Mouse (Mus musculus): ENCODE results near the gene Ano7.

The Ano7 gene

DNA sequence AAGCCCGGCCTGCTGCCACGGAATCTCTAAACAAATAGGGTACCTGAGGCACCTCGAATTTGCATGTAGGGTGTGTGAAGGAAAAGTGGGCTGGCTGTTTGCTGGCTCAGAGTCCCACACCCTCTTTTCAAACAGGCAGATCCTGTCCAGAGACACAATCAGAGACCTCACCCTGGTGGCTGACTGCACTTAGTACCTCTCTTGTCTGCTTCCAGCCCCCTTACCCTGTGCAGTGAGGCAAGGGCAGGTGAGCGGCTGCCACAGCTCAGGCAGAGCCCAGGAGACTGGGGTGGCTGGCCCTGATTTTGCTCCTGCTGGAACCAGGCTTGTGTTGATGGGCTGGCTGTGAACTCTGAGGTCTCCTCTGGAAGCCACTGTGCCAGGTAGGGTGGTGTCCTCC is at the start of gene Ano7:
TSS of gene Ano7 (plus strand) at position 266 of the 400 bp plus-strand sequence.
- DNase-seq, result no peak

- no peak for DNase-seq
These were observed 49.8 kb upstream of the Ano7 start for GRCm38 (mm10) chr1:93323973-93324372.

DNA sequence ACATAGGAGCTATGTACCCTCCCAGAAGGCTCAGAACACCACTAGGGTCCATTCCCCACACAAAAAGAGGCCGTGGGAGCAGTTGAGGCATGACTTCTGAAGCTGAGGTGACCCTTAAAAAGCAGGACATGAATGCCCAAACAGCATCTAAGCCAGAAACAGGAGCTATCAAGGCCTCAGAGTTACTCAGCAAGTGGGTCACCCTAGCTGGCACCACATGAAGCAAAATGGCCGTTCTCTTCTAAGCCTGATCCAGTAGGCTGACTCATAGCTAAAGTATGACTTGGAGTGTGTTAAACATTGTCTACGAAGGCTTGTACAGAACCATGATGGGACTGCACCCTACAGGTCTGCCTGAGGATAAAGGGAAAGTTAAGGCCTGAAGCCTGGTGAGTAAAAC is 47.3 kb upstream of the Ano7 start:
- DNase-seq, result no peak

- DNase-seq, result no peak
These were observed 39.1 kb upstream of the Ano7 start for GRCm38 (mm10) chr1:93334621-93335020.

DNA sequence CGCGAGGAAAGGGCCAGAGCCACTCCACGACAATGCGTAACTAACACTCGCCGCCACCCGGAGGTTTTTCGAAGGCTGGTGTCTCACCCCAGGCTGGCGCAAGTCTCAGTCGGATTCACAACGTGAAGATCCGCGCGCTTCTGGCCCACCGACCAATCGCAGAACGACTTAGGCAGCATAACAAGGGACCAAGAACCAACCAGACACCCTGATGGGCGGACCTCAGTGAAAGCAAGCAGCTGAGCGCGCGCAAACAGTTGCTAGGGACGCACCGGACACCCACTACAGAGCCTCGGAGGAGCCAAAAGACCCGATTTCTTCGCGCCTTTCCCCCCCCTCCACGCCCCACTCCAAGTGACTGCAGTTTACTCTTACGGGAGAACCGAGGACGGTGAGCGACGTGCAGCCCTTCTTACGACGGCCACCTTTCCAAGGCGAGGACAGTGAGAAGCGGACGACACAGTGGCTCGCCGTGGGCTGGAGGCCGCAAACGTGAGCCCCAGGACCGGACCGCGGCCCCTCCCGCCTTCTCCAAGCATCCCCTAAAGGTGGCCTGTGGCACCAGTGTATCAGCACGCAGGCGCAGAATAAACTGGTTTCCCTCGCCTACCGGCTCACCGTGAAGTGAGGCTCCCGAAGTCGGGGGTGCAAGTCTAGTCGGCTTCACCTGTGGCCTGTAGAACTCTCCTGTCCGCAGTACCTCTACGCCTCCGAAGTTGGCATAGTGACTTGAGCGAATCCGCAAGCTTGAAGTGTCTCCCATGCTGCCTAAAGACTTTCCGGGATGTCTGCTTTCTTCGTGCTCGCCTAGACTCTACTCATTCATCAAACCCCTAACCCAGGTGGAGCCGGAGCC is 30.9 kb upstream of the Ano7 start, which contains the start of the genes Ppp1r7 and Pask:
TSS of gene Ppp1r7 (plus strand) at position 207 of the 856 bp plus-strand sequence.
TSS of gene Pask (minus strand) at position 835 of the 856 bp plus-strand sequence.
- peak; percentile 97 for DNase-seq

DNA sequence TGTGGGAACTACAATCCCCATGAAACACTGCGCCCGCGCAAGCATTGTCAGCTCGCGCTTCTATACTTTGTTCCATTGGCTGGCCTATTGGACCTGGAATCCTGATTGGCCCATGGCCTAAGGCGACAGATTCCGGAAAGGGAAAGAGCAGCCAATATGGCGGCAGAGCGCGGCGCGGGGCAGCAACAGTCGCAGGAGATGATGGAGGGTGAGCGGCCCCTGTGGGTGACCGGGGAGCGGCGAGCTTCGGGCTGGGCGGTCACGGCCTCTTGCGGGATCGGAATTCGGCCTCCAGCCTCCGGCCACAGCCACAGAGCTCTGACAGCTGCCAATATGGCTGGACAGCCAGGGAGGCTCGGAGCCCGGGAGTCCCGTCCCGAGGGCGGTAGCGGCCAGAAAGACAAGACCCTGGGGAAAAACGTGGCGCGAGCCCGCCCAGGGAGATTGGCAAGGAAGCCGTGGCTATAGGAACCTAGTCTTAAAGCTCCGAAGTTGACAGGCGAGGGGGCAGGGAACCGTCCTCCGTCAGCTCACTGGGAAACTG is 30.2 kb upstream of the Ano7 start:
- DNase-seq, result peak; percentile 97

DNA sequence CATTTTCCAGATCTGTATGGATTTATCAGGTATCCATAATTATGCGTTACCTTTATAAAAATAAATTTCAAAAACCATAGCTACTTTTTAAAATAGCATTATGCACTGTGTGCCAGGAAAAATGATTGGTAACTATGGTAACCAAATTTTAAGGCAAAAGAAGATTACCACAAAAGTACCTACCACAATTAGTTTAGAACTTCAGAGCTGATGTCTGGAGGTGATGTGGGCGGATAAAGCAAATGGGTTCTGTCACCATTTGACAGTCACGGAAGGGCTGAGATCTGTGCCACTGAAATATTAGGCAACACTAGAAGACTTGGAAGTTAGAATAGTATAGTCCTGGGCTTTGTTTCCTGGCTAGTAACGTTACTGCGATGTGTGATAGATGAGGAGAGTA is 26.6 kb upstream of the Ano7 start:
- no peak for DNase-seq

GRCm38 (mm10) chr1:93349701-93350100 is 24.0 kb upstream of the Ano7 start:
- no peak for DNase-seq

- DNase-seq, result peak; percentile 12
These were observed 21.0 kb upstream of the Ano7 start for GRCm38 (mm10) chr1:93352724-93353123.

GRCm38 (mm10) chr1:93362661-93363060 is 11.1 kb upstream of the Ano7 start:
- DNase-seq, result no peak

GRCm38 (mm10) chr1:93365641-93366040 is 8.1 kb upstream of the Ano7 start:
- no peak for DNase-seq

DNA sequence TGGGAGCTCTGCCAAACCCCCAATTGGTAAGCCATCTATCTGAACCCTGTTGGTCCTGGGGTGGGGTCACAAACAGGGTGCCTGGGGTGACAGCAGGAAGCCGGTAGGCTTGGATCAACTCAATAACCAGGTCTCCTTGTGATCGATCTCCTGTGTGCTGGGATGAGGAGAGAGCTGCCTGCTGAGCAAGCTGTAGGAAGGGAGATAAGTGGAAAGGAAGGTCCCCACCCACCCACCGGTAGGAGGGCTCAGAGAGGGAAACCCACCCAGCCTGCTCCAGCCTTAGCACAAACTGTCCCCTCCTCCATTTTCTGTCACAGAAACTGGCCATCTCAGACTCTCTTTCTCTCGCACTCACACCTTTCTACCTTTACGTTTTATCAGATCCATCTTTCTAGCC is 3.6 kb downstream of the Ano7 start:
- DNase-seq, result no peak

DNA sequence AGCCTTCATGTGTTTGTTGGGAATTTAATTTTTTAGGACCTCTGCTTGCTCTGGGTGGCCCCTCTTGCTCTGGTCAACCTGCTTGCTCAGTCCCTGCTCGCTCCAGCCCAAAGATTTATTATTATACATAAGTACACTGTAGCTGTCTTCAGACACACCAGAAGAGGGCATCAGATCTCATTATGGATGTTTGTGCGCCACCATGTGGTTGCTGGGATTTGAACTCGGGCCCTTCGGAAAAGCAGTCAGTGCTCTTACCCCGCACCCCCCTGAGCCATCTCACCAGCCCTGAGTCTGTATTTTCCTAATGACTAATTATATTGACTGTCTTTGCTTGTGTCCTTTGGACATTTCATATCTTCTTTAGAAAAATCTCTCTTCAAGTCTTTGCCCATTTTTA is 5.4 kb downstream of the Ano7 start:
- DNase-seq, result no peak

GRCm38 (mm10) chr1:93387198-93387597 is 13.5 kb downstream of the Ano7 start:
- DNase-seq, result no peak

DNA sequence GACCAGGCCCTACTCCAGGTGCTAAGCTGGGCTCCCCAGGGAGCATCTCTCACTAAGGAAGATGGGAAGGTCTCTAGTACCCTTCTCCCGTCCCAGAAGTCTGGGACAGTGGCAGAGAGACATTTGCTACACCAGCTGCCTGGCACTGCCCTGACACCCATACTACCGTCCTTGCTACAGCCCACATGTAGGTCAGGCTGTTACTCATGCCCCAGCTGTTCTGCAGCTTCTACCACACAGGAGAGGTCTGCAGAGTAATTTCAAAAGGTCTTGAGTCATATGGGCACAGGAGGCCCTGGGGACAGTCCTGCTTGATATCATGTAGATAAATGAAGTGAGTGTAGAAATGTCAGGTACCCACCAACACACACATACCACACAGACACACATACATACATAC is 15.2 kb downstream of the Ano7 start:
- no peak for DNase-seq

- DNase-seq, result peak; percentile 35
These were observed 27.7 kb downstream of the Ano7 start for GRCm38 (mm10) chr1:93401191-93402052.

DNA sequence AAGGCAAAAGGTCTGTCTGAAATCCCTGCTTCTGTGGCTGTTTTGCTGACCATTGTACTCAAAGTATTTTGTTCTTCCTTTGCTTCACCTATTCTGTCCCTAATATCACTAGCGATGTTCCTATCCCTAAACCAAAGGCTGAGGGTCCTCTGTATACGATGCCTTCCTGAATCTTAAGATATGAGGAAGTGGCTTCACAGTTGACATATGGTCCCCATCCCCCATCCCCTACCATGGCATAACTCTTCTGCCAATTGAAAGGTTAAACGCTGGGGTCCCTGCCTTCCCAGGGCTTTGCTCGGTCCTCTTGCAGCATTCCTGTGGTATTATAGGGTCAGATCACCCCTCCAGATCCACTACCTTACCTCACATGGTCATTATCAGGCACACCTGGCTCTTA is 29.7 kb downstream of the Ano7 start:
- no peak for DNase-seq

DNA sequence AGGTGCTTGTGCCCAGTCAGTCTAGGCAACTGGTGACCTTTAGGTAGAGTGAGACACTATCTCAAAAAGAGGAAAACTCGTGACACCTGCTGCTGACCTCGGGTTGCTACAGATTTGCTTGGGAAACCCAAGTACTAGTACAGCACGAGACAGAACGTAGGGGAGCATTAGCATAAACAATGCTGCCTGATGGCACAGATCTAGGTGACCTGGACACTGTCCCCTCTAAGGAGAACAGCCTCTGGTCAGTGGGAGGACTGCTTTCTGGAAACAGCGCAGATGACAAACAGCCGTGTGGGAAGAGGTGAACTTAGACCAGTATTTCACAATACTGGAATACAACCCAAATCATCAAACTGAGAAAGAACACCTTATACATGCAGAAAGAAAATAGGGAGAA is 58.4 kb downstream of the Ano7 start:
- no peak for DNase-seq

DNA sequence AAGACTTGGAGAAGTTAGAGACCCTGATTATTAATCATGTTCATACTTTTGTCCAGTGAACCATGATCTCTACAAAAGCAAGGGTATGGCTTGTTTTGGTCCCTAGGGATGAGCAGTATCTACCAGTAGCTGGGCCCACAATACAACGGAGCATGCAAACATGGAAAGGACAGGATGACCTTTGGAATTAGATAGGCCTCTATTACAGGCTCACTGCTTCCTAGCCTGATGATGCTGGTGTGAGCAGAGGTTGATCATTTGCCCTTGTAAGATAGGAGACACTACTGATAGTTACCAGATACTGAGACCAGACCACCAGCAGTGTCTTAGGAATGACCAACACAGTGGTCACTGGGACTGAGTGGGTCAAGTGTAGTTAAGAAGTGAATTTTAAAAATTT is 65.6 kb downstream of the Ano7 start:
- DNase-seq, result no peak

GRCm38 (mm10) chr1:93444405-93445110 is 70.8 kb downstream of the Ano7 start:
- peak; percentile 92 for DNase-seq

DNA sequence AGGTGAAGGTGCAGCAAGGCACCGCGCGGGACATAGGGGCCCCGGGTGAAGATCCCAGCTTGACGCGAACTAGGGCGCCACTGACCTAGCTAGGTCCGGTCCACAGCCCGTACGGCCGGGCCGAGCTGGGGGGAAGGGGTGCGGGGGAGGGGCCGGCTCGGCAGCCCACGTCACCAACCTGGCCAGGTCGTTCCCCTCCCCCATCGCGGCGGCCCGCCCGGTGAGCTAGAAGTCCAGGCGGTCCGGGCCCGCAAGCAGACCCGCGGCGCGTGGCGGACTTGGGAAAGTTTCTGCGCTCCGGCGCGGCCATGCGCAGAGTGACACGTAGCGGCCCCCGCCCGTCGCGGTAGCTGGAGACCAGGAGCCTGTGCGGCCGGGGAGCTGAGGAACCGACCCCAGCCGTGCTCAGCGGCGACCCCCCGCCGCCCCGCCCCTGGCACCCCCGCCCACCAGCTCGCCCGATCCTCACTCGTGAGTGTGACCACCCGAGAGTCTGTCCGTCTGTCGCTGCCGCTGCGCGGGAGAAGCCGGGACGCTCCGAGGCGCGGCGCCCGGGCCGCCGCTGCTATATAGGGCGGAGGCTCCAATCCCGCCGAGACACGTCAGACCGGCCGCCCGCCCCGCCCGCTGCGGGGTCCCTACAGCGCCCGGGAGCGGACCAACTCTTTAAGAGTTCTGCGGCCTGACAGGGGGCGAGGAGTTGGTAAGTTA is 71.5 kb downstream of the Ano7 start:
- peak; percentile 86 for DNase-seq

- DNase-seq, result no peak
These were observed 72.1 kb downstream of the Ano7 start for GRCm38 (mm10) chr1:93445822-93446162.
